ENCODE assay signal across 15 mouse cellular contexts in the genomic region with DNA sequence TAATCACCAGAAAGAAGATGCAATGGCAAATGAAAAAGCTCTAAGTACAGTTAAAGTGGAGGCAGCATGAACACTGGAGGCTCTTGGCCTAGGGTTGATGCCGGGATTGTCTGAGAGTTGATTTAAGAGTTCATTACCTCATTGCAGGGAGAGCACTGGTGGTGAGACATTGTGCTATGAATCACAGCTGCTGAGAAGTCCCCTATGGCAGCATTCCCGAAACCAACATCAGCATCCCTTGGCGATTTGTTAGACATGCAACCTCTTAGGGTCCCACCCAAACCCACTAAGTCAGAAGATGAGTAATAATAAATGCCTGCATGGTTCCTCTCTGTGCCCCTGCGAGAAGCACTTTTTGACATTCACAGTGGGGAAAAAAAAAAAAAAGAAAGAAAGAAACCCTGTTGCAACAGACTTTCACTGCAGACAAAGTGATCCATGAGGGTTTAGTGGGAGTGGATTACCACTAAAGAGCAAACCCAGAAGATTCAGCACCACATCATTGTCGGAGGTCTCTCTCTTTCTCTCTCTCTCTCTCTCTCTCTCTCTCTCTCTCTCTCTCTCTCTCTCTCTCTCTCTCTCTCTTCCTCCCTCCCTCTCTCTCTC. TPM values are rescaled to one million over a fixed set of nuclear protein-coding genes. Genes with fewer than 3 reads are reported as not detected.
DNase-seq lines count a peak whose midpoint lies in the region; TF ChIP-seq lines count a peak whose summit lies in the region.
"Had no signal": no experiment of that assay in that cellular context is flagged by ENCODE, and none has a peak within 500 bp of the region (broad histone marks: within the 10 kb centered on the region; RNA-seq: fewer than 3 reads in every experiment).

No protein-coding gene starts in this region.

- no peaks in the 10 kb centered on the region for H3K36me3 ChIP-seq in macrophage (ENCODE audit: inconsistent target)
- H3K36me3 ChIP-seq: embryonic facial prominence, embryonic 15.5 days; forebrain, embryonic 10.5 days; heart, embryonic 10.5 days; limb, embryonic 12.5 days; midbrain, embryonic 12.5 days had no signal

- WGBS in macrophage (ENCODE audit: missing documents): 35% methylated on average over 4 of the region's 5 CpGs

- no peak overlapping the region for H3K4me3 ChIP-seq in gastrocnemius, adult 2 months
- no peak overlapping the region for H3K4me3 ChIP-seq in macrophage (ENCODE audit: inconsistent target)
- H3K4me3 ChIP-seq: embryonic facial prominence, embryonic 15.5 days; forebrain, embryonic 10.5 days; heart, embryonic 10.5 days; limb, embryonic 12.5 days; midbrain, embryonic 12.5 days had no signal

- TF ChIP-seq CTCF in gastrocnemius, adult 2 months (IDR thresholded peaks at IDR 0.05): no peak

- H3K27ac ChIP-seq in gastrocnemius, adult 2 months: no peak overlapping the region
- H3K27ac ChIP-seq in macrophage: peak overlapping the region; percentile 89
- H3K27ac ChIP-seq: embryonic facial prominence, embryonic 15.5 days; forebrain, embryonic 10.5 days; heart, embryonic 10.5 days; limb, embryonic 12.5 days; midbrain, embryonic 12.5 days had no signal

- peak; percentile 39 for DNase-seq in gastrocnemius, adult 2 months
- no peak for DNase-seq in gastrocnemius, postnatal 10 days
- DNase-seq in A20 (ENCODE audit: low read depth, low spot score) (peak; percentile 21), NIH3T3 (ENCODE audit: low read depth) (peak; percentile 94)
- no peak for DNase-seq in thymus, adult 18-20 months
- DNase-seq in spleen, postnatal 4 days (ENCODE audit: low spot score in 2 of 2): no peak
- no peak for DNase-seq in frontal cortex, postnatal 14 days (ENCODE audit: low spot score in 2 of 2)
- DNase-seq: cerebellum, adult 9-11 months; lung, postnatal 10 days had no signal

- H3K79me2 ChIP-seq in macrophage (ENCODE audit: inconsistent target): peaks cover 15% of the 10 kb centered on the region

- intact Hi-C loops in gastrocnemius, adult 2 months (cut with DNase I): no loop called here

RNA-seq across cellular contexts. Expression of a gene that starts 3.1 kb away (rescaled TPM):
- 10 to 100 TPM; 55.4 to 67.5 TPM for total RNA-seq in gastrocnemius, adult 2 months (2021)
- total RNA-seq in gastrocnemius, postnatal 10 days (2021): 10 to 100 TPM; 28.2 to 30.1 TPM
- total RNA-seq in macrophage (2018; cell fraction: chromatin; rRNA removed): 100 to 1,000 TPM in 19 of 26 experiments, 10 to 100 TPM in 7; 54.4 to 318 (median 136) TPM
- total RNA-seq in macrophage (2018; cell fraction: cytosol; rRNA removed): 100 to 1,000 TPM; 107 to 202 (median 147) TPM
- 100 to 1,000 TPM in 17 of 26 experiments, 10 to 100 TPM in 9; 53.3 to 191 (median 113) TPM for total RNA-seq in macrophage (2018; cell fraction: nucleus; rRNA removed)
- polyA plus RNA-seq in macrophage (2018): 125 to 155 TPM (median 146 TPM) in 3 replicates

Comparison
In these comparisons a context has a peak if more than half of its experiments do, and no peak if none do; other contexts are left out.
1. DNase-seq: peak in gastrocnemius, adult 2 months (single experiment), A20 (single experiment) and NIH3T3 (single experiment); none in gastrocnemius, postnatal 10 days (single experiment), thymus, adult 18-20 months (0 of 2), spleen, postnatal 4 days (0 of 2) and frontal cortex, postnatal 14 days (0 of 2).